Mouse (Mus musculus): ENCODE data around the gene Lyst. TPM values are rescaled to one million over a fixed set of nuclear protein-coding genes. Genes with fewer than 3 reads are reported as not detected.

Gene Lyst
- polyA plus RNA-seq (2014; fragmentation: Illumina TruSeq; extraction: RNeasy Lipid Tissue Mini Kit (QIAGEN cat#74804); ENCODE audit: low read depth, low replicate concordance): 5.9 TPM

GRCm38 (mm10) chr13:13590048-13591011 lies at the start of gene Lyst:
Gene Lyst (plus strand): TSS chr13:13590397.

GRCm38 (mm10) chr13:13783894-13784419 lies 193.8 kb downstream of the Lyst start, which contains the start of gene Gng4:
Gene Gng4 (plus strand): TSS chr13:13784059.

Other genes starting within 250 kb of the Lyst start
- gene Gpr137b, start 196.4 kb upstream of the Lyst start, polyA plus RNA-seq (2014; fragmentation: Illumina TruSeq; extraction: RNeasy Lipid Tissue Mini Kit (QIAGEN cat#74804); ENCODE audit: low read depth, low replicate concordance): 7.9 TPM
- gene Nid1, start 152.8 kb upstream of the Lyst start, polyA plus RNA-seq (2014; fragmentation: Illumina TruSeq; extraction: RNeasy Lipid Tissue Mini Kit (QIAGEN cat#74804); ENCODE audit: low read depth, low replicate concordance): 173 TPM
- 4.2 TPM for gene Gng4, start 193.7 kb downstream of the Lyst start, polyA plus RNA-seq (2014; fragmentation: Illumina TruSeq; extraction: RNeasy Lipid Tissue Mini Kit (QIAGEN cat#74804); ENCODE audit: low read depth, low replicate concordance)

All from adipose tissue, adult 10 weeks (tissue).